Mouse (Mus musculus): ENCODE measurements around the gene Pde4d.

DNA sequence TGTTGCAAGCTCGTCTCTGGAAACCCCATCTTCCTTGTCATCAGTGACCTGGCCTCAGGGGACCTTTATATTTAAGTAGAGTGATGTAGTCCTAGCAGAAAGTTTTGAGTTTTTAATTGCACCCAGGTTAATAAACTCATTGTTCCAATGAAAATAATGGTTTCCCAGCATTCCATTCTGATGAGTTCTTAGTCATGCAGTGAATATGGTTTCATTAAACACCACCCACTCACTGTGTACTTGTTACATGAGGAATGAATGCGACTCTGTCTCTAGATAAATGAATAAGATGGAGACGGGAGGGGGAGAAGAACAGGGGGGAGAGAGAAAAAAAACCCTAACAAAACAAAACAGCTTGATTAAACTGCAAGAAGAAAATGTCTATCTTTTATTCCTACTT, 148.9 kb downstream of the Pde4d start:
- no peak for TF ChIP-seq CTCF (IDR thresholded peaks at IDR 0.05; ENCODE audit: extremely low read depth, insufficient read depth, low read length)
- TF ChIP-seq POLR2A (IDR thresholded peaks at IDR 0.05; ENCODE audit: extremely low read depth, insufficient read depth, low read length): no peak
